Mouse (Mus musculus) 3T3-L1 (cell line): Measurements from ENCODE around the gene Olfr993.

Experiments
- DNase-seq: peaks from one replicate; pipeline ENCODE4 v3.0.0-alpha.2; 2015; ENCODE audit warnings: low read depth, low spot score

Olfr993 gene

GRCm38 (mm10) chr2:85414777-85415176 is at the start of gene Olfr993:
Gene Olfr993, minus strand, starts transcription at chr2:85414877.
- no peak for DNase-seq

DNA sequence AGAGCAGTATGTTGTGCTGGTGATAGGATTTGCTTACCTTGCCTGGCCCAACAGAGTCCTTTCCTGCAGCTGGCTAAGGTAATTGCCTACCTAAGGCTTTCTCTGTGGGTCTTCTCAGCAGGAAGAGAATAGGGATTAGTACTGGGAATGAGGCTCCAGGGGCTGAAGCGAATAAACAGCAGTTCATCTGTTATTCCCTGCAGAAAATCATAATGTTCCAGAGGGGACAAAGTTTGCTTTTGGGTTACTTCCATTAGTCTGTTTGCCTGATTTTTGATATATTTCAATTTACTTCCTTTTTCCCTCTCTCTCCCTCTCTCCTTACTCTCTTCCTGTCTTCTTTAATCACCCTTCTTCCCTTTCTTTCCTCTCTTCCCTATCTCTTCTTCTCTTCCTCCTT is 28.9 kb upstream of the Olfr993 start, which contains the start of gene Olfr995:
Gene Olfr995 (minus strand): TSS at position 101 of the 400 bp plus-strand sequence.
- DNase-seq = no peak

- DNase-seq = no peak
These were observed 27.9 kb upstream of the Olfr993 start for GRCm38 (mm10) chr2:85442546-85442945.

- DNase-seq = no peak
These were observed 21.7 kb upstream of the Olfr993 start, which contains the start of gene Olfr994 for GRCm38 (mm10) chr2:85436351-85436750. Gene Olfr994, minus strand, starts transcription at chr2:85436451.

DNA sequence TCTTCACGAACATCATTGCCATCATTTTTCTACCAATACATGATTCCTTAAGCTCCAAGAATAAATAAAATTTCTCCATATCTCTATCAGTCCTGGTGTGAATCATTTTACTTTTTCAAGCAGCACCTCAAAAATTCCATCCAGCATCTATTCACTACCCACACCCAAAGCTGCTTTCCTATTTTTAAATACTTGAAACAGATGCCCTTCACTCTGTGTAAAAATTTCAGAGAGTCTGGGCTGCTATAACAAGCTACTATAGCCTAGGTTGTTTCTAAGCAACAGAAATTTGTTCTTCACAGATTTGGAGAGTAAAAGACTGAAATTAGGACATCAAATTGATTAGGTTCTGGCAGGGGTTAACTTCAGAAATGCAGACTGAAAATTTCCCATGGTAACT is 11.2 kb upstream of the Olfr993 start:
- DNase-seq = no peak

GRCm38 (mm10) chr2:85409369-85409768 is 5.3 kb downstream of the Olfr993 start, which contains the start of gene Olfr992:
Gene Olfr992, minus strand, starts transcription at chr2:85409469.
- no peak for DNase-seq
